ENCODE assay signal across 25 mouse cellular contexts in the genomic region with DNA sequence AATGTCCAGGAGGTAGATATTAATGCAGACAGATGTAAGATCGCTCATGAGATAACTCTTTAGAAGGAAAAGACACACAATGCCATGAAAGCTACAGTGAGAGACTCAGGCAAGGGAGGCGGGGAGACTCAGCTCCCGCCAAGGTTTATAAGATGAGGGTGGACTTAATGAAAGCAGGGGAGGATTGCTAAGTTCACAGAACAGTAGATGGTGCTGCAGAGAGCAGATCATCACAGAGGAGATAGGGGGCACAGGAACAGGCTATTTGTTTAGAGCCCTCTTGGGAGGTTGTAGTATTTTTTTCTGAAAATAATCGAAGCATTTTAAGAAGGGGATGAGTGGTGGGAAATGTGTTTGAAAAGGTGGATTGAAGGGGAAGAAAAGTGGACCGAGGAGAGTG.
"Had no signal": no experiment of that assay in that cellular context is flagged by ENCODE, and none has a peak within 500 bp of the region (broad histone marks: within the 10 kb centered on the region; RNA-seq: fewer than 3 reads in every experiment).

No protein-coding gene starts in this region.

- H3K4me3 ChIP-seq: intestine, embryonic 15.5 days; kidney, embryonic 15.5 days; limb, embryonic 12.5 days; limb, embryonic 15.5 days; liver, embryonic 12.5 days; liver, embryonic 15.5 days; lung, embryonic 15.5 days; megakaryocyte, embryonic 14.5 days; midbrain, embryonic 12.5 days; myocyte; neural tube, embryonic 13.5 days; stomach, embryonic 15.5 days had no signal

- H3K9ac ChIP-seq: intestine, embryonic 15.5 days; kidney, embryonic 15.5 days; limb, embryonic 12.5 days; limb, embryonic 15.5 days; liver, embryonic 12.5 days; liver, embryonic 15.5 days; lung, embryonic 15.5 days; midbrain, embryonic 12.5 days; neural tube, embryonic 13.5 days; stomach, embryonic 15.5 days had no signal

- H3K27me3 ChIP-seq: intestine, embryonic 15.5 days; kidney, embryonic 15.5 days; limb, embryonic 12.5 days; limb, embryonic 15.5 days; liver, embryonic 12.5 days; liver, embryonic 15.5 days; lung, embryonic 15.5 days; megakaryocyte, embryonic 14.5 days; midbrain, embryonic 12.5 days; neural tube, embryonic 13.5 days; stomach, embryonic 15.5 days had no signal

- DNase-seq: kidney, adult 11 months; kidney, adult 8-10 months; kidney, postnatal 10 days; kidney, postnatal 36 days; layer of hippocampus, adult 9-11 months; left cerebral cortex, postnatal 4 days; lung, adult 18-20 months; lung, postnatal 10 days; lung, postnatal 36 days; retina, postnatal 1 day; right cerebral cortex, postnatal 25 days; spleen, adult 18-20 months; thymus, postnatal 25 days had no signal

- H3K4me1 ChIP-seq: intestine, embryonic 15.5 days; kidney, embryonic 15.5 days; limb, embryonic 12.5 days; limb, embryonic 15.5 days; liver, embryonic 12.5 days; liver, embryonic 15.5 days; lung, embryonic 15.5 days; megakaryocyte, embryonic 14.5 days; midbrain, embryonic 12.5 days; neural tube, embryonic 13.5 days; stomach, embryonic 15.5 days had no signal

- H3K9me3 ChIP-seq: intestine, embryonic 15.5 days; kidney, embryonic 15.5 days; limb, embryonic 12.5 days; limb, embryonic 15.5 days; liver, embryonic 12.5 days; liver, embryonic 15.5 days; lung, embryonic 15.5 days; megakaryocyte, embryonic 14.5 days; midbrain, embryonic 12.5 days; neural tube, embryonic 13.5 days; stomach, embryonic 15.5 days had no signal

- H3K4me2 ChIP-seq: intestine, embryonic 15.5 days; kidney, embryonic 15.5 days; limb, embryonic 12.5 days; limb, embryonic 15.5 days; liver, embryonic 12.5 days; liver, embryonic 15.5 days; lung, embryonic 15.5 days; midbrain, embryonic 12.5 days; neural tube, embryonic 13.5 days; stomach, embryonic 15.5 days had no signal

- H3K36me3 ChIP-seq: intestine, embryonic 15.5 days; kidney, embryonic 15.5 days; limb, embryonic 12.5 days; limb, embryonic 15.5 days; liver, embryonic 12.5 days; liver, embryonic 15.5 days; lung, embryonic 15.5 days; midbrain, embryonic 12.5 days; neural tube, embryonic 13.5 days; stomach, embryonic 15.5 days had no signal

- H3K27ac ChIP-seq: intestine, embryonic 15.5 days; kidney, embryonic 15.5 days; limb, embryonic 12.5 days; limb, embryonic 15.5 days; liver, embryonic 12.5 days; liver, embryonic 15.5 days; lung, embryonic 15.5 days; midbrain, embryonic 12.5 days; neural tube, embryonic 13.5 days; stomach, embryonic 15.5 days had no signal

- ATAC-seq: intestine, embryonic 15.5 days; liver, embryonic 12.5 days had no signal
